Mouse (Mus musculus) adrenal gland, adult 8-10 months (tissue): ENCODE results near the gene Mlph. TPM values are rescaled to one million over a fixed set of nuclear protein-coding genes. Genes with fewer than 3 reads are reported as not detected.

Source experiments
- DNase-seq: peaks from one replicate; pipeline ENCODE4 v3.0.0; 2022
- total RNA-seq, 4 experiments: library from RNA; stranded (reverse); gene quantifications; 2 replicates each; pipeline ENCODE4 v1.2.4; 2022

Gene Mlph
- 1 to 10 TPM; 3.8 to 7.5 (median 5.4) TPM for total RNA-seq

DNA sequence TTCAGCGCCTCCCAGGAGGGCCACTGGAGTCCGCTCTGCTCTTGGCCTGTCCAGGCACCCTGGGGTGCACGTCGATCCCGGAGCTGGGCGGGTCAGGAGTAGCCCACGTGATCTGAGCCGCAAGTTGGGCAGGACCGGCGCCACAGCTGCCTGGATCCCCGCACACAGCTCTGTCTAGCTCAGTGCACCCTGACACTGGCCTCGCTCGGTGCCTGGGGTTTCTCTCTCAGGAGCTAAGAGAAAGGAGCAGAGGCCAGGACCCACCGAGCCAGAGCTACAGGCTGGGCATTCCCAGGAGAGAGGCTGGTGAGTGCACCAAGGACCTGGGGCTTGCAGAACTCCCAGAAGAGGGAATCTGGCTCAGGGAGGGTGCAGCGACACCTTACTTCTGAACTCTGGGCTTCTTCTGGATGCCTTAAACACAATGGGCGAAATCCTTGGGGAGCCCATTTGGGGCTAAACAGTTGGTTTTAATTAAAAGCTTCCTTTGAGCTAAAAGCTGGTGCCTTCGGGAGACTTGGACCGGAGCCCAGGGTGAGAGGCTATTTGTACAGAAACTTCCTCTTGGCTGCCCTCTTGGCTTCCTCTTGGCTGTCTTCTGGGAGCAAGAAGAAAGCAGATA is at the start of gene Mlph:
TSS of gene Mlph (plus strand) at position 138 of the 622 bp plus-strand sequence.
- no peak for DNase-seq

DNA sequence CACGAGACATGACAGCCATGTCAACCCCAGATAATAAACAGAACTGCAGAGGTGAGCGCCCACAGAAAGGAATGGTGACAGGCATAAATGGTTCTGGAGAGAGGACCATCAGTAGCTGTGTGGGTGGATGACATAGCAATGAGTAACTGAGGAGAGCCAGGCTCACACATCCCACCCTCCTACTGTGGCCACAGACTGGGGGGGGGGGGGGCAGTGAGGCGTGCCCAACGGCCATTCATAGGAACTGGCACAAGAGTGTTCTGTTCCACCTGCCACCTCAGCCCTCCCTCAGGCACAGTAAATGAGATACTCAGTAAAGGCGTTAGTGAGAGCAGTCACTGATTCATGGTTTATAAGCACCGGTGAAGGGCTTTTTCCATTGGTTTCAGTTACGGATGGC is 48.2 kb upstream of the Mlph start:
- no peak for DNase-seq

GRCm38 (mm10) chr1:90870581-90870980 is 44.3 kb upstream of the Mlph start:
- no peak for DNase-seq

GRCm38 (mm10) chr1:90875371-90875770 is 39.5 kb upstream of the Mlph start:
- no peak for DNase-seq

- no peak for DNase-seq
Measured at GRCm38 (mm10) chr1:90875961-90876360, 38.9 kb upstream of the Mlph start.

- DNase-seq = no peak
Measured at GRCm38 (mm10) chr1:90876486-90877270, 38.2 kb upstream of the Mlph start.

- no peak for DNase-seq
Measured at GRCm38 (mm10) chr1:90885771-90886460, 29.0 kb upstream of the Mlph start.

GRCm38 (mm10) chr1:90894521-90894920 is 20.4 kb upstream of the Mlph start:
- DNase-seq = no peak

- no peak for DNase-seq
Measured at GRCm38 (mm10) chr1:90895004-90895403, 19.9 kb upstream of the Mlph start.

DNA sequence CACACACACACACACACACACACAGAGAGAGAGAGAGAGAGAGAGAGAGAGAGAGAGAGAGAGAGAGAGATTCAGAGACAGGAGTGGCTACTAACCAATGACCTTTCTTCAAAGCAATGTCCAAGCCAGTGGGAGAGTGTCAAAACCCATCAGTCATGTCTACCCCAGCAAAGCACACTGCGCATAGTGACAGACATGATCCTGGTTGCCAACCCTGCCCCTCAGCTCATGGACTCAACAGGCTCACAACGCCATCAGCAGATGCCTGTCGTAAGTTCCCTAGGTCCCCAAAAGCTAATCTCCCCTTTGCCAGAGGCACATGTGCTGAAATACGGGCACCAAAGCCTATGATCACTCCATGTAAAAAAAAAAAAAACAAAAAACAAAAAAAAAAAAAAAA is 18.6 kb upstream of the Mlph start:
- no peak for DNase-seq

DNA sequence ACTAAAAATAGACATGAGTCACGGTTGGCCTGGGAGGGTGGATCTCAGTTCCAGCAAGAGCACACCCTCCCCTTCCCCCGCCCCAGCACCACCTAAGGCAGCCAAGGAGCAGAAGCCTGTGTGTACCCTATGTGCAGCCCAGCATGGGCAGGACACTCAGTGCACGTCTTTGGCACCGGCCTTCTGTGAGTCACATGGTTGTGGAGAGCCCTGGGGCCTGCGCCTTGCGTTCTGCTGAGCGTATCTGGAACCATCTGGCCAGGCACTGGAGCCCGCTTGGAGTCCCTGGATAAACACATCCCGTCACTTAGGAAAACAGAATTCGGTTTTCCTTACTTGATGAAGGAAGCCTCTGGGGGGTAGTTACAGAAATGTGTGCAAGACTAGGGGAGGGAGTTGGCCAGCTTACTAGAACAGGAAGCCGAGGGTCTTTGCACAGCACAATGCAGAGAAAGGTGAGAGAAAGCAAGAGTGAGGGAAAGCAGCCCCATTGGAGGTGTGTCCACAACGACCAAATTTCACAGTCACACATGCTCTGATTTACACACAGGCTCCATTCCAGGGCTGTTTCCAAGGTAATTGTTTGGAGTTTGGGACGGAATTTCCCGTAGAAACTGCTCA is 18.0 kb upstream of the Mlph start:
- DNase-seq = no peak

DNA sequence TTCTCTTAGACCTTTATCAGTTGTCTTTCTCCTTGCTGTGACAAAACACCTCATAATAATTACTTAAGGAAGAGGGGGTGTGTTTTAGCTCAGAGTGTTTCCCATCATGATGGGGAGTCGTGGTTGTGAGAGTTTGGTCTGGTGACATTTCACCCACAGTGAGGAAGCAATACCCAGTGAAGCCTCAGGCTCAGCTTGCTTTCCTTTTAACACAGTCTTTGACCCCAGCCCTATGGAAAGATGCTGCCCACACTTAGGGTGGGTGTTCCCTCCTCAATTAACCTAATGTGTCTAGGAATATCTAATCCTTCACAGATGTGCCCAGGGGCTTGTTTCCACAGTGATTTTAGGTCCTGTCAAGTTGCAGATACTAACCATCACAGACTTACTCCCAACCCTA is 16.9 kb upstream of the Mlph start:
- no peak for DNase-seq

GRCm38 (mm10) chr1:90899816-90900215 is 15.1 kb upstream of the Mlph start:
- DNase-seq = no peak

DNA sequence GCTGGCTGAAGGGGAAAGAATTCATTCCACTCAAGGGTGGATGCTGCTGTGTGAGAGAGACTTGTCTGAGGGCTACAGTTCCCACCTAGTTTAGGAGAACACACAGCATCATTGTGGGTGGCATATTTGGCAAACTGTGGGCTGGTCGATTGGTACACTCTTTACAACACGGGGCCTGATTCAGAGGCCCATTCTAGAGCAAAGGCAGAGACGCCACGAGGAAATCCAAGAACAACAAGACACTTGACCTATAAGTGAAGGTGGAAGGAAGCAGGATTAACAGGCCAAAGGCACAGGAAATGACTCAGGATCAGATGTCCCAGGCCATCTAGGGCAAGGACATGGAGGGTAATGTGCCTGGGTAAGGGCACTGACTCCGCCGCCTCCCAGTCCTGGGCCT is 14.5 kb upstream of the Mlph start:
- no peak for DNase-seq

GRCm38 (mm10) chr1:90901246-90901645 is 13.6 kb upstream of the Mlph start:
- no peak for DNase-seq

GRCm38 (mm10) chr1:90901681-90902208 is 13.1 kb upstream of the Mlph start:
- no peak for DNase-seq

DNA sequence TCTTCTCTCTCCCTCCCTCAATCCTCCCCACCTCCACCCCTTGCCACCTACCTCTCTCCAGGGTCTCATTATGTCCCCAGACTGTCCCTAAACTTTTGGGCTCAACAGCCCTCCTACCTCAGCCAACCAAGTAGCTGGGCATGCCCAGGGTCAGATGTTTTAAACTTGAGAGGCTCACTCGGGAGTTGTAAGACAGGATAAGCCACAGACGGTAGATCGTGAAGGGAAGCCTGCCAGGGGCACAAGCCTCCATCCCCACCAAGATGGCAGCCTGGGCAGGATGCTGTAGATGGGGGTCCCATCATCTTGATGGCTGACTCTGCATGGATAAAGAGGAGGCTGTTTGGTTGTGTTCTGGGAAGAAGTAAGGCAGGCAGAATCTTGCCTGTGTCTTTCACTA is 12.1 kb upstream of the Mlph start:
- no peak for DNase-seq

GRCm38 (mm10) chr1:90903211-90903945 is 11.5 kb upstream of the Mlph start:
- DNase-seq = no peak

GRCm38 (mm10) chr1:90903971-90904458 is 10.9 kb upstream of the Mlph start:
- no peak for DNase-seq

DNA sequence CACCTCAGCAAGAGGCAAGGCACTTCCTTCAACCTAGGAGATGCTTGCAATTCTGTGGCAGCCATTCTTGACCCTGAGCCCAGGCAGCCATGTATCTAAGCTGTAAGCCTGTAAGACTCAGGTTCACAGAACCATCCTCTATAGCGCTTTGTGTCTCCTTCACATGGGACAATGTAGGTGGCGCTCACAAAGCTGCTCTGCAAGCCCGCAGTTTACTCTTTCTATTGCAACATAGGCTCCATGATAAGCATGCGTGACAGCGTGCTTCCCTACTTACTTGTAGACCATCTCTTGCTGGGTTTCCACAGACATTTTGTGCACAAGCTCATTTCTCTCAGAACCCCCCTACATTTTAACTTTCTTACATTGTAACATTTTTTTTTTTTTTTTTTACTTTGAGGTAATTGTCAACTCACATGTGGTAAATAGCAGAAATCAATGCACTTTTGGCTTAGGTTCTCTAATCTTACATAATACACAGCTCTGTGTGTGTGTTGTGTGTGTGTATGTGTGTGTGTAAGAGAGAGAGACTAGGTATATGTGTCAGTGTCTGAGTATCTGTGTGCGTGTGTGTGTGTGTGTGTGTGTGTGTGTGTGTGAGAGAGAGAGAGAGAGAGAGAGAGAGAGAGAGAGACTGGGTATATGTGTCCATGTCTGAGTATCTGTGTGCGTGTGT is 10.0 kb upstream of the Mlph start:
- no peak for DNase-seq

DNA sequence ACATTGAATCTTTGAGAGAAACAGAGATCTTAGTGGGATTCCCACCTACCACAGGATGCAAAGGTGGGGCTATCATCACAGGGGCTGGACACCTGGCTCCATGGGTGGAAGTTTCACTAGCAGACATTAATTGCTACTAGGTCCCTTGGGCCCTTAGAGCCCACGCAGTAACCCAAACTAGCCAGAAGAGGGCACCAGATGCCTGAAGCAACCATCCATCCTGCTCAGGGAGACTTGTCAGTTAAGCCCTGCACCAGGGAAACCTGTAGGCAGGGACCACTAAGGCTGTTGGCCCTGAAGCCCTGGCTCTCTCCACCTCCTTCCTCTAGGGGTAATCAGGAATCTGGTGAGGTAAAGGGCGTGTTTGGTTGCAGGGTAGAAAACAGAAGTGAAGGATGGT is 8.5 kb upstream of the Mlph start:
- DNase-seq = no peak
